Mouse (Mus musculus) CH12.LX (cell line): Measurements from ENCODE around the gene Enpp7. TPM values are rescaled to one million over a fixed set of nuclear protein-coding genes. Genes with fewer than 3 reads are reported as not detected.

Source experiments
- DNase-seq: peaks from one replicate; pipeline ENCODE4 v3.0.0-alpha.2; 2013; ENCODE audit errors: extremely low read depth
- H3K27ac ChIP-seq: 2 replicates; pipeline ENCODE4 v1.5.1; 2012; ENCODE audit warnings: low read depth, mild to moderate bottlenecking, control low read depth, moderate library complexity; ENCODE audit not compliant: insufficient read depth
- H3K27me3 ChIP-seq: replicated peaks from 2 replicates; pipeline ENCODE3; 2012; ENCODE audit warnings: inconsistent platforms
- H3K36me3 ChIP-seq, 2 experiments: replicated peaks in 1 of 2; 2 replicates each; pipeline versions ENCODE3 to v1.6.1; 2012; ENCODE audit warnings: inconsistent platforms in 1 of 2, low read length in 1 of 2, mild to moderate bottlenecking in 1 of 2, mixed read lengths in 1 of 2, moderate library complexity in 1 of 2; ENCODE audit not compliant: control insufficient read depth in 1 of 2, insufficient read depth in 1 of 2
- H3K4me1 ChIP-seq, 2 experiments: 2 replicates each; pipeline ENCODE4 v1.6.1; 2012; ENCODE audit warnings: inconsistent platforms in 1 of 2, moderate library complexity in 1 of 2; ENCODE audit not compliant: insufficient read depth in 2 of 2, control insufficient read depth in 1 of 2
- H3K4me2 ChIP-seq: 2 replicates; pipeline ENCODE4 v1.6.1; 2012; ENCODE audit warnings: low read depth, mild to moderate bottlenecking, control low read depth; ENCODE audit not compliant: poor library complexity, insufficient read depth, severe bottlenecking
- H3K4me3 ChIP-seq, 3 experiments: fragments of 150-350 bp in 1 of 3; sonication (generic) in 1 of 3; replicated peaks in 1 of 3; 2 replicates each; pipeline versions ENCODE3 to v1.5.1; 2011 to 2012; ENCODE audit warnings: low read depth in 2 of 3, low read length in 2 of 3, mild to moderate bottlenecking in 2 of 3, moderate library complexity in 2 of 3, control low read depth in 1 of 3, improper control_type of control experiment in 1 of 3, inconsistent platforms in 1 of 3, mixed read lengths in 1 of 3; ENCODE audit not compliant: poor library complexity in 1 of 3
- H3K79me2 ChIP-seq: replicated peaks from 2 replicates; pipeline ENCODE4 v1.6.1; 2012; ENCODE audit warnings: mild to moderate bottlenecking, moderate library complexity; ENCODE audit not compliant: control insufficient read depth, poor library complexity, insufficient read depth, severe bottlenecking; ENCODE audit errors: extremely low read depth
- H3K9ac ChIP-seq: 2 replicates; pipeline ENCODE4 v1.6.1; 2012; ENCODE audit warnings: low read depth, mild to moderate bottlenecking, control low read depth, moderate library complexity; ENCODE audit not compliant: insufficient read depth
- H3K9me3 ChIP-seq: replicated peaks from 2 replicates; pipeline ENCODE3; 2012; ENCODE audit warnings: low read length, inconsistent platforms, mixed read lengths
- BHLHE40 ChIP-seq: IDR thresholded peaks from 2 replicates; pipeline ENCODE4 v1.6.1; 2011; ENCODE audit warnings: mild to moderate bottlenecking, low read depth, low read length, improper control_type of control experiment
- CHD1 ChIP-seq: IDR thresholded peaks from 2 replicates; pipeline ENCODE4 v1.6.1; 2012; ENCODE audit warnings: low read depth, low read length, improper control_type of control experiment, inconsistent platforms
- CHD2 ChIP-seq: IDR thresholded peaks from 2 replicates; pipeline ENCODE4 v1.6.1; 2011; ENCODE audit warnings: low read length, improper control_type of control experiment
- CTCF ChIP-seq, 2 experiments: IDR thresholded peaks in 1 of 2; conservative IDR thresholded peaks in 1 of 2; 2 replicates each; pipeline ENCODE4 v1.5.1; 2011 to 2012; ENCODE audit warnings: low read depth in 2 of 2, low read length in 2 of 2, improper control_type of control experiment in 1 of 2, inconsistent platforms in 1 of 2, mild to moderate bottlenecking in 1 of 2, moderate library complexity in 1 of 2
- ELF1 ChIP-seq: IDR thresholded peaks from 2 replicates; pipeline ENCODE4 v1.6.1; 2014; ENCODE audit warnings: low read depth, mild to moderate bottlenecking, inconsistent platforms, low read length, improper control_type of control experiment
- EP300 ChIP-seq: IDR thresholded peaks from 2 replicates; pipeline ENCODE4 v1.6.1; 2011; ENCODE audit warnings: low read length, improper control_type of control experiment
- HCFC1 ChIP-seq: IDR thresholded peaks from 2 replicates; pipeline ENCODE4 v1.6.1; 2012; ENCODE audit warnings: low read depth, mild to moderate bottlenecking, inconsistent platforms, low read length, improper control_type of control experiment
- JUN ChIP-seq: IDR thresholded peaks from 2 replicates; pipeline ENCODE4 v1.6.1; 2011; ENCODE audit warnings: low read depth, mild to moderate bottlenecking, low read length, improper control_type of control experiment, moderate library complexity; ENCODE audit not compliant: insufficient read depth
- JUND ChIP-seq: conservative IDR thresholded peaks from 2 replicates; pipeline ENCODE4 v1.6.1; 2011; ENCODE audit warnings: low read depth, low read length, improper control_type of control experiment
- KAT2A ChIP-seq: IDR thresholded peaks from 2 replicates; pipeline ENCODE4 v1.6.1; 2012; ENCODE audit warnings: low read length, improper control_type of control experiment, inconsistent platforms; ENCODE audit not compliant: insufficient replicate concordance
- MAFK ChIP-seq: IDR thresholded peaks from 2 replicates; pipeline ENCODE4 v1.6.1; 2011; ENCODE audit warnings: low read length, improper control_type of control experiment; ENCODE audit not compliant: insufficient replicate concordance
- MYC ChIP-seq: IDR thresholded peaks from 2 replicates; pipeline ENCODE4 v1.6.1; 2011; ENCODE audit warnings: low read depth, mild to moderate bottlenecking, improper control_type of control experiment, low read length
- NELFE ChIP-seq: IDR thresholded peaks from 2 replicates; pipeline ENCODE4 v1.6.1; 2011; ENCODE audit warnings: low read depth, low read length, improper control_type of control experiment
- PAX5 ChIP-seq: IDR thresholded peaks from 2 replicates; pipeline ENCODE4 v1.6.1; 2012; ENCODE audit warnings: low read length, inconsistent platforms, mixed read lengths
- RCOR1 ChIP-seq: conservative IDR thresholded peaks from 2 replicates; pipeline ENCODE4 v1.6.1; 2012; ENCODE audit warnings: low read depth, mild to moderate bottlenecking, inconsistent platforms, low read length, improper control_type of control experiment
- SIN3A ChIP-seq: IDR thresholded peaks from 2 replicates; pipeline ENCODE4 v1.6.1; 2012; ENCODE audit warnings: low read length, improper control_type of control experiment, inconsistent platforms
- SMC3 ChIP-seq: IDR thresholded peaks from 2 replicates; pipeline ENCODE4 v1.6.1; 2011; ENCODE audit warnings: low read depth, low read length, improper control_type of control experiment
- TBP ChIP-seq: conservative IDR thresholded peaks from 2 replicates; pipeline ENCODE4 v1.6.1; 2011; ENCODE audit warnings: low read depth, low read length, improper control_type of control experiment
- TCF12 ChIP-seq: IDR thresholded peaks from 2 replicates; pipeline ENCODE4 v1.6.1; 2014; ENCODE audit warnings: low read depth, mild to moderate bottlenecking, inconsistent platforms, low read length, improper control_type of control experiment
- USF1 ChIP-seq: IDR thresholded peaks from 2 replicates; pipeline ENCODE4 v1.6.1; 2014; ENCODE audit warnings: low read depth, mild to moderate bottlenecking, inconsistent platforms, low read length, improper control_type of control experiment
- ZC3H11A ChIP-seq: IDR thresholded peaks from 2 replicates; pipeline ENCODE4 v1.6.1; 2012; ENCODE audit warnings: low read depth, mild to moderate bottlenecking, inconsistent platforms, low read length, improper control_type of control experiment
- dilution Hi-C: fragments of 300-500 bp; cut with MboI; formaldehyde crosslinking; loops from 2 replicates; pipeline ENCODE4 v1.14.3; 2020; ENCODE audit warnings: low sequenced_read_pairs; ENCODE audit not compliant: extremely low pct_unique_long_range_greater_than_20kb, extremely low pct_ligation_motif_present
- in situ Hi-C: fragments of 300-500 bp; cut with MboI; formaldehyde crosslinking; loops from 3 replicates; pipeline ENCODE4 v1.14.3; 2019; ENCODE audit warnings: low sequenced_read_pairs, low pct_ligation_motif_present, low pct_unique_long_range_greater_than_20kb, mixed read lengths
- polyA plus RNA-seq: library from polyadenylated mRNA; unstranded; fragments of >175 nt; gene quantifications from 2 replicates; pipeline ENCODE4 v1.2.1, GENCODE M21; 2012; ENCODE audit warnings: low read depth; ENCODE audit not compliant: insufficient read length
- total RNA-seq, 2 experiments: library from RNA; depleted of rRNA; stranded (reverse); fragments of 300-350 nt in 1 of 2; fragments of >200 nt in 1 of 2; gene quantifications; 2 replicates each; pipeline ENCODE4 v1.2.3; 2012 to 2014

Gene Enpp7
- total and polyA plus RNA-seq, 3 experiments, result not detected

GRCm38 (mm10) chr11:118971470-118972034 lies 16.4 kb upstream of the Enpp7 start (continued):
- TF ChIP-seq HCFC1, result no peak
- TF ChIP-seq CTCF (conservative IDR thresholded peaks at IDR 0.05 in 1 of 2, IDR thresholded peaks at IDR 0.05 in 1 of 2; ENCODE audit: low read depth in 2 of 2, low read length in 2 of 2), result peak; percentile 89 to 95
- TF ChIP-seq TBP, result no peak
- TF ChIP-seq CHD2, result no peak
- TF ChIP-seq CHD1, result no peak
- no peak for TF ChIP-seq TCF12
- peak; percentile 96 for TF ChIP-seq MAFK

GRCm38 (mm10) chr11:118972431-118973377 lies 15.3 kb upstream of the Enpp7 start:
- H3K9ac ChIP-seq, result no peak overlapping the region
- H3K4me1 ChIP-seq, result peaks cover 4 to 6% of the 10 kb centered on the region in 2 experiments; a peak in 3 of 4 replicates
- H3K79me2 ChIP-seq, result no peaks in the 10 kb centered on the region
- H3K36me3 ChIP-seq, result no peaks in the 10 kb centered on the region
- H3K9me3 ChIP-seq, result peaks cover 2% of the 10 kb centered on the region
- no peak overlapping the region for H3K27ac ChIP-seq
- TF ChIP-seq SIN3A, result no peak
- TF ChIP-seq EP300, result no peak
- no peak for TF ChIP-seq JUND
- TF ChIP-seq BHLHE40, result no peak
- TF ChIP-seq ELF1, result no peak
- no peak for TF ChIP-seq JUN
- no peak for TF ChIP-seq SMC3
- no peak for TF ChIP-seq USF1
- no peak for TF ChIP-seq KAT2A
- TF ChIP-seq NELFE, result no peak
- no peak for TF ChIP-seq CTCF (conservative IDR thresholded peaks at IDR 0.05 in 1 of 2, IDR thresholded peaks at IDR 0.05 in 1 of 2; ENCODE audit: low read depth in 2 of 2, low read length in 2 of 2)
- TF ChIP-seq MAFK, result no peak
- TF ChIP-seq PAX5, result no peak
- TF ChIP-seq ZC3H11A, result no peak
- no peak for TF ChIP-seq RCOR1
- no peak for TF ChIP-seq MYC
- TF ChIP-seq, all 38 proteins: peak for 0
- H3K4me3 ChIP-seq, result no peak overlapping the region
- in situ Hi-C loops, result no loop called here
- H3K4me2 ChIP-seq, result no peak overlapping the region
- DNase-seq, result no peak
- dilution Hi-C loops, result no loop called here
- peaks cover 90% of the 10 kb centered on the region for H3K27me3 ChIP-seq
